Mouse (Mus musculus): ENCODE measurements around the gene Hdac11.

GRCm38 (mm10) chr6:91189971-91190370 lies 33.5 kb downstream of the Hdac11 start:
- TF ChIP-seq POLR2A (IDR thresholded peaks at IDR 0.05; ENCODE audit: insufficient read depth, low read depth, low read length), result no peak
- TF ChIP-seq EP300 (IDR thresholded peaks at IDR 0.05; ENCODE audit: insufficient read depth, low read depth, low read length), result no peak

Measured in heart, adult 2 months (tissue).